9 mouse cellular contexts compared by ENCODE assay signal in genomic region chr1:173366701-173367355, GRCm38 (mm10). TPM values are rescaled to one million over a fixed set of nuclear protein-coding genes. Genes with fewer than 3 reads are reported as not detected.
DNase-seq lines count a peak whose midpoint lies in the region; ATAC-seq and TF ChIP-seq lines count a peak whose summit lies in the region.
"Had no signal": no experiment of that assay in that cellular context is flagged by ENCODE, and none has a peak within 500 bp of the region (broad histone marks: within the 10 kb centered on the region; RNA-seq: fewer than 3 reads in every experiment).

No protein-coding gene starts in this region.

- TF ChIP-seq CTCF in E14TG2a.4 (conservative IDR thresholded peaks at IDR 0.05; ENCODE audit: low read length), result no peak
- TF ChIP-seq CTCF in embryonic fibroblast, embryonic 13.5 days (IDR thresholded peaks at IDR 0.05; ENCODE audit: borderline replicate concordance, insufficient read depth, low read length), result no peak

- peaks cover 78% of the 10 kb centered on the region for H3K27me3 ChIP-seq in E14TG2a.4 (ENCODE audit: insufficient read depth, low read length)
- no peaks in the 10 kb centered on the region for H3K27me3 ChIP-seq in midbrain, embryonic 14.5 days (ENCODE audit: control insufficient read depth, insufficient read depth, low read length)

- H3K9me3 ChIP-seq in E14TG2a.4 (ENCODE audit: low read length), result no peaks in the 10 kb centered on the region
- no peaks in the 10 kb centered on the region for H3K9me3 ChIP-seq in midbrain, embryonic 14.5 days (ENCODE audit: control insufficient read depth, low read length)

- peak overlapping the region; percentile 95 for H3K9ac ChIP-seq in midbrain, embryonic 14.5 days (replicated peaks; ENCODE audit: low read length)

- no peak for TF ChIP-seq POLR2A in embryonic fibroblast, embryonic 13.5 days (IDR thresholded peaks at IDR 0.05; ENCODE audit: low read depth, low read length)

- peak; percentile 80 for DNase-seq in cerebellum, adult 11-12 months
- DNase-seq in cerebellum, postnatal 4 days (ENCODE audit: low spot score in 2 of 2), result no peak
- peak; percentile 28 to 50 for DNase-seq in layer of hippocampus, postnatal 10 days (ENCODE audit: low spot score in 2 of 2)
- peak; percentile 74 for DNase-seq in midbrain, embryonic 14.5 days
- DNase-seq in thymus, postnatal 36 days, result no peak
- no peak for DNase-seq in ovary, postnatal 36 days (ENCODE audit: low spot score)

- WGBS in midbrain, embryonic 14.5 days, result under 1% methylated on average over 31 of the region's 31 CpGs

- no peaks in the 10 kb centered on the region for H3K36me3 ChIP-seq in E14TG2a.4 (ENCODE audit: insufficient read depth, low read length)
- 0 out of 2 replicates have a peak, but pooled peaks cover 4% of the 10 kb centered on the region for H3K36me3 ChIP-seq in midbrain, embryonic 14.5 days (ENCODE audit: control insufficient read depth, insufficient read depth, low read length)

- H3K27ac ChIP-seq in embryonic fibroblast, embryonic 13.5 days (ENCODE audit: insufficient read depth, low read length), result no peak overlapping the region
- peak overlapping the region; percentile 94 for H3K27ac ChIP-seq in midbrain, embryonic 14.5 days (replicated peaks; ENCODE audit: low read depth, low read length)

- peak; percentile 67 for ATAC-seq in midbrain, embryonic 14.5 days (ENCODE audit: low FRiP score, low TSS enrichment)

- H3K4me3 ChIP-seq in E14TG2a.4 (replicated peaks; ENCODE audit: low read length), result peak overlapping the region; percentile 87
- peak overlapping the region; percentile 18 for H3K4me3 ChIP-seq in embryonic fibroblast, embryonic 13.5 days (ENCODE audit: insufficient read depth, low read length)
- peak overlapping the region; percentile 99 for H3K4me3 ChIP-seq in midbrain, embryonic 14.5 days (replicated peaks; ENCODE audit: low read depth, low read length)

- peaks cover 24% of the 10 kb centered on the region for H3K4me1 ChIP-seq in E14TG2a.4 (replicated peaks; ENCODE audit: low read depth, low read length)
- no peaks in the 10 kb centered on the region for H3K4me1 ChIP-seq in embryonic fibroblast, embryonic 13.5 days (ENCODE audit: control insufficient read depth, insufficient read depth, low read length)
- peaks cover 26% of the 10 kb centered on the region for H3K4me1 ChIP-seq in midbrain, embryonic 14.5 days (ENCODE audit: control insufficient read depth, insufficient read depth, low read length)

- H3K4me2 ChIP-seq in midbrain, embryonic 14.5 days (ENCODE audit: low read length), result peak overlapping the region; percentile 77

RNA-seq across cellular contexts. Expression of gene Cadm3, which starts 0.7 kb away (rescaled TPM):
- polyA plus RNA-seq in embryonic fibroblast, embryonic 13.5 days (2011; ENCODE audit: insufficient read length, low read depth, missing spikeins), result 0.65 and 2.1 TPM in 2 replicates
- total RNA-seq in layer of hippocampus, postnatal 10 days (2021), result 100 to 1,000 TPM; 324 to 348 TPM
- 125 and 140 TPM in 2 replicates for polyA plus RNA-seq in midbrain, embryonic 14.5 days (2014; fragmentation: Nextera tagmentation; extraction: Ambion mirVana)
- total RNA-seq: neutrophil, adult 5-6 weeks had no signal

RNA-seq across cellular contexts. Expression of gene Aim2, which starts 16.1 kb away (rescaled TPM):
- not detected in 2 replicates for polyA plus RNA-seq in embryonic fibroblast, embryonic 13.5 days (2011; ENCODE audit: insufficient read length, low read depth, missing spikeins)
- 1 to 10 TPM; 3.5 to 5.4 TPM for total RNA-seq in layer of hippocampus, postnatal 10 days (2021)
- 0.84 and 2.4 TPM in 2 replicates for polyA plus RNA-seq in midbrain, embryonic 14.5 days (2014; fragmentation: Nextera tagmentation; extraction: Ambion mirVana)

RNA-seq across cellular contexts. Expression of gene Ackr1, which starts 33.3 kb away (rescaled TPM):
- not detected in 2 replicates for polyA plus RNA-seq in embryonic fibroblast, embryonic 13.5 days (2011; ENCODE audit: insufficient read length, low read depth, missing spikeins)
- 10 to 100 TPM; 77.4 to 81.1 TPM for total RNA-seq in layer of hippocampus, postnatal 10 days (2021)
- 23.9 and 31.0 TPM in 2 replicates for polyA plus RNA-seq in midbrain, embryonic 14.5 days (2014; fragmentation: Nextera tagmentation; extraction: Ambion mirVana)
- total RNA-seq: neutrophil, adult 5-6 weeks had no signal

Comparison
In these comparisons a context has a peak if more than half of its experiments do, and no peak if none do; other contexts are left out.
1. DNase-seq: peak in cerebellum, adult 11-12 months (single experiment), layer of hippocampus, postnatal 10 days (2 of 2) and midbrain, embryonic 14.5 days (single experiment); none in cerebellum, postnatal 4 days (0 of 2), thymus, postnatal 36 days (0 of 2) and ovary, postnatal 36 days (single experiment).
2. H3K4me3 ChIP-seq: peak in every context shown above with its lines; median percentile 99 in midbrain, embryonic 14.5 days; 87 in E14TG2a.4; 18 in embryonic fibroblast, embryonic 13.5 days.
3. RNA of gene Cadm3, which starts 0.7 kb away (polyA plus RNA-seq): 125 to 140 TPM in midbrain, embryonic 14.5 days; 0.65 to 2.1 TPM in embryonic fibroblast, embryonic 13.5 days; every median in the first group is over 10 times any median in the second.
4. RNA of gene Ackr1, which starts 33.3 kb away (polyA plus RNA-seq): 23.9 to 31.0 TPM in midbrain, embryonic 14.5 days; not detected in embryonic fibroblast, embryonic 13.5 days; every median in the first group is over 10 times any median in the second.